Mouse (Mus musculus): ENCODE measurements around the gene 1600014C23Rik.

1600014C23Rik gene

GRCm38 (mm10) chr17:45733735-45734301 is at the start of gene 1600014C23Rik:
1600014C23Rik (minus strand) TSS chr17:45733844.
- DNase-seq (ENCODE audit: low read depth), result no peak

GRCm38 (mm10) chr17:45778446-45778845 is 44.8 kb upstream of the 1600014C23Rik start:
- no peak for DNase-seq (ENCODE audit: low read depth)

GRCm38 (mm10) chr17:45777431-45777830 is 43.8 kb upstream of the 1600014C23Rik start:
- DNase-seq (ENCODE audit: low read depth), result no peak

- DNase-seq (ENCODE audit: low read depth), result no peak
Measured at GRCm38 (mm10) chr17:45776185-45776584, 42.5 kb upstream of the 1600014C23Rik start.

GRCm38 (mm10) chr17:45775468-45775867 is 41.8 kb upstream of the 1600014C23Rik start:
- DNase-seq (ENCODE audit: low read depth), result no peak

- DNase-seq (ENCODE audit: low read depth), result no peak
Measured at GRCm38 (mm10) chr17:45772566-45772965, 38.9 kb upstream of the 1600014C23Rik start.

- no peak for DNase-seq (ENCODE audit: low read depth)
Measured at GRCm38 (mm10) chr17:45772096-45772495, 38.5 kb upstream of the 1600014C23Rik start.

GRCm38 (mm10) chr17:45770441-45770840 is 36.8 kb upstream of the 1600014C23Rik start:
- no peak for DNase-seq (ENCODE audit: low read depth)

- DNase-seq (ENCODE audit: low read depth), result no peak
Measured at GRCm38 (mm10) chr17:45769821-45770220, 36.2 kb upstream of the 1600014C23Rik start.

GRCm38 (mm10) chr17:45767536-45768146 is 34.0 kb upstream of the 1600014C23Rik start:
- DNase-seq (ENCODE audit: low read depth), result no peak

- DNase-seq (ENCODE audit: low read depth), result peak; percentile 10
Measured at GRCm38 (mm10) chr17:45766735-45767535, 33.3 kb upstream of the 1600014C23Rik start.

GRCm38 (mm10) chr17:45765914-45766313 is 32.3 kb upstream of the 1600014C23Rik start:
- no peak for DNase-seq (ENCODE audit: low read depth)

- no peak for DNase-seq (ENCODE audit: low read depth)
Measured at GRCm38 (mm10) chr17:45763188-45763587, 29.5 kb upstream of the 1600014C23Rik start.

- DNase-seq (ENCODE audit: low read depth), result no peak
Measured at GRCm38 (mm10) chr17:45761902-45762301, 28.3 kb upstream of the 1600014C23Rik start.

GRCm38 (mm10) chr17:45760965-45761645 is 27.5 kb upstream of the 1600014C23Rik start:
- no peak for DNase-seq (ENCODE audit: low read depth)

GRCm38 (mm10) chr17:45759751-45760150 is 26.1 kb upstream of the 1600014C23Rik start:
- DNase-seq (ENCODE audit: low read depth), result no peak

GRCm38 (mm10) chr17:45758808-45759207 is 25.2 kb upstream of the 1600014C23Rik start:
- DNase-seq (ENCODE audit: low read depth), result no peak

GRCm38 (mm10) chr17:45757932-45758331 is 24.3 kb upstream of the 1600014C23Rik start:
- no peak for DNase-seq (ENCODE audit: low read depth)

- DNase-seq (ENCODE audit: low read depth), result no peak
Measured at GRCm38 (mm10) chr17:45756831-45757230, 23.2 kb upstream of the 1600014C23Rik start.

- DNase-seq (ENCODE audit: low read depth), result no peak
Measured at GRCm38 (mm10) chr17:45756391-45756790, 22.7 kb upstream of the 1600014C23Rik start.

GRCm38 (mm10) chr17:45754186-45754862 is 20.7 kb upstream of the 1600014C23Rik start:
- no peak for DNase-seq (ENCODE audit: low read depth)

GRCm38 (mm10) chr17:45752678-45753077 is 19.0 kb upstream of the 1600014C23Rik start:
- DNase-seq (ENCODE audit: low read depth), result no peak

Measured in naive thymus-derived CD4-positive, alpha-beta T cell, adult 2 months (primary cell).